Mouse (Mus musculus) embryonic fibroblast, embryonic 13.5 days (primary cell): Measurements from ENCODE around the gene M6pr.

ENCODE experiments used
- CTCF ChIP-seq: IDR thresholded peaks from 2 replicates; pipeline ENCODE4 v1.5.1; 2011; ENCODE audit warnings: mild to moderate bottlenecking, control low read depth, low read length, moderate library complexity, borderline replicate concordance; ENCODE audit not compliant: insufficient read depth
- POLR2A ChIP-seq: IDR thresholded peaks from 2 replicates; pipeline ENCODE4 v1.6.1; 2011; ENCODE audit warnings: low read depth, mild to moderate bottlenecking, control low read depth, low read length, moderate library complexity

DNA sequence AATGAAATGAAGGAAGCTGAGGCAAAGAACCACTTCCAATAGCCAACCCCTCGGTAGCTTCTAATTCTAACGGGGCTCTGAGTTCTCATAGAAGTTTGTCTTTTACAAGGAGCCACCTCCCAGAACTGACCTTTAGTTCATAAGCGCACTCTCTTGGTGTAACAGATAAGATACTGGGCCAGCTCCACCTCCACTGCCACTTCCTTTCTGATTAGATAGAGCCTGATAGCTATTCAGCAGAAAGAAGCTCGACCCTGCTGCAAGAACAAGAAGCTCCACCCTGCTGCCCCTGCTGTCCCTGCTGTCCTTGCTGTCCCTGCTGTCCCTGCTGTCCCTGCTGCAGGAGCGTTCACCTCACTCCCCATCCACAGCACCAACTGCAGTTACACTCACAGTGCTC, 34.0 kb upstream of the M6pr start:
- TF ChIP-seq CTCF (no peak), POLR2A (no peak)
